Comparison of ENCODE assay signal across 17 mouse cellular contexts in genomic region chr14:56315519-56315918, GRCm38 (mm10). TPM values are rescaled to one million over a fixed set of nuclear protein-coding genes. Genes with fewer than 3 reads are reported as not detected.
DNase-seq lines count a peak whose midpoint lies in the region.
"Had no signal": no experiment of that assay in that cellular context is flagged by ENCODE, and none has a peak within 500 bp of the region (broad histone marks: within the 10 kb centered on the region; RNA-seq: fewer than 3 reads in every experiment).

No protein-coding gene starts in this region.

- intact Hi-C loops in heart, postnatal 36 days (cut with DNase I), result loop anchor here (2.0 kb wide), 1 partner anchor 37 kb away; no protein-coding TSS in a partner anchor

- DNase-seq in kidney, postnatal 10 days, result peak; percentile 39
- no peak for DNase-seq in kidney, adult 11 months
- DNase-seq in heart, adult 8-10 months (ENCODE audit: low spot score), result peak; percentile 40
- peak; percentile 26 to 28 for DNase-seq in heart, postnatal 36 days
- DNase-seq in lung, postnatal 14 days, result peak; percentile 16
- no peak for DNase-seq in urinary bladder, adult 2 months (ENCODE audit: low spot score)
- no peak for DNase-seq in right cerebral cortex, adult 18-20 months
- DNase-seq: cerebellum, adult 11 months; cerebellum, postnatal 36 days; thymus, adult 2 months had no signal

RNA-seq across cellular contexts. Expression of gene Atp12a, which starts 49.3 kb away (rescaled TPM):
- total RNA-seq in heart, adult 8-10 months (2022), result not detected
- not detected for total RNA-seq in heart, postnatal 36 days (2021)
- 0.04 and 0.25 TPM in 2 replicates for polyA plus RNA-seq in urinary bladder, adult 2 months (2012; rRNA removed)
- total RNA-seq: megakaryocyte, adult 5-6 weeks had no signal
- polyA plus RNA-seq: G1E had no signal

RNA-seq across cellular contexts. Expression of gene Gzmb, which starts 53.5 kb away (rescaled TPM):
- not detected for total RNA-seq in heart, adult 8-10 months (2022)
- not detected for total RNA-seq in heart, postnatal 36 days (2021)
- 1.4 and 2.2 TPM in 2 replicates for polyA plus RNA-seq in urinary bladder, adult 2 months (2012; rRNA removed)
- total RNA-seq: layer of hippocampus, postnatal 10 days; left cerebral cortex, postnatal 36 days had no signal
- polyA plus RNA-seq: embryonic facial prominence, embryonic 11.5 days; hindbrain, embryonic 15.5 days; midbrain, embryonic 15.5 days had no signal

Comparison
In these comparisons a context has a peak if more than half of its experiments do, and no peak if none do; other contexts are left out.
1. DNase-seq: peak in kidney, postnatal 10 days (single experiment), heart, adult 8-10 months (single experiment), heart, postnatal 36 days (2 of 2) and lung, postnatal 14 days (single experiment); none in kidney, adult 11 months (single experiment), urinary bladder, adult 2 months (single experiment) and right cerebral cortex, adult 18-20 months (single experiment).